Mouse (Mus musculus): ENCODE measurements around the gene Efcab8. TPM values are rescaled to one million over a fixed set of nuclear protein-coding genes. Genes with fewer than 3 reads are reported as not detected.

The Efcab8 gene
- polyA plus RNA-seq (2015; fragmentation: Nextera tagmentation; extraction: Ambion mirVana), result 0.06 TPM in 1 of 2 replicates, not detected in the other

GRCm38 (mm10) chr2:153779394-153779981 is at the start of gene Efcab8:
TSS of gene Efcab8 (plus strand) at chr2:153779931.
- DNase-seq, result peak; percentile 6
- Histone ChIP-seq H3K9ac (peak within 1 kb of the TSS; percentile 66), H3K36me3 (no peaks in the 10 kb centered on the region), H3K27ac (peak within 1 kb of the TSS; percentile 56; the same call in 1 of the 2 replicates), H3K9me3 (replicated peaks) (no peaks in the 10 kb centered on the region), H3K27me3 (no peaks in the 10 kb centered on the region), H3K4me1 (replicated peaks) (peaks cover 51% of the 10 kb centered on the region), H3K4me2 (peak within 1 kb of the TSS; percentile 85), H3K4me3 (replicated peaks) (peak within 1 kb of the TSS; percentile 56)
- WGBS (ENCODE audit: insufficient replicate concordance), result 21% methylated on average over 12 of the region's 12 CpGs
- peak; percentile 66 for ATAC-seq (ENCODE audit: low read depth)

- ATAC-seq (ENCODE audit: low read depth) (no peak), DNase-seq (no peak)
- Histone ChIP-seq H3K27ac (no peak overlapping the region), H3K27me3 (no peaks in the 10 kb centered on the region), H3K4me3 (replicated peaks) (no peak overlapping the region), H3K9ac (no peak overlapping the region), H3K36me3 (no peaks in the 10 kb centered on the region), H3K4me2 (no peak overlapping the region), H3K9me3 (replicated peaks) (no peaks in the 10 kb centered on the region), H3K4me1 (replicated peaks) (no peaks in the 10 kb centered on the region; the same call in 1 of the 2 replicates)
- 47% methylated on average over 4 of the region's 4 CpGs for WGBS (ENCODE audit: insufficient replicate concordance)
These were observed 45.7 kb upstream of the Efcab8 start for GRCm38 (mm10) chr2:153734033-153734432.

- DNase-seq (peak; percentile 100), ATAC-seq (ENCODE audit: low read depth) (peak; percentile 96)
- H3K27me3 ChIP-seq, result no peaks in the 10 kb centered on the region
- peaks cover 58% of the 10 kb centered on the region for H3K4me1 ChIP-seq (replicated peaks)
- peak within 1 kb of the TSS; percentile 86 for H3K4me3 ChIP-seq (replicated peaks)
- 9% methylated on average over 58 of the region's 58 CpGs for WGBS (ENCODE audit: insufficient replicate concordance)
- H3K9ac ChIP-seq, result peak within 1 kb of the TSS; percentile 96
- H3K27ac ChIP-seq, result peak within 1 kb of the TSS; percentile 92
- H3K4me2 ChIP-seq, result peak within 1 kb of the TSS; percentile 86
- peaks cover 10% of the 10 kb centered on the region for H3K36me3 ChIP-seq
- H3K9me3 ChIP-seq (replicated peaks), result no peaks in the 10 kb centered on the region
These were observed 39.0 kb upstream of the Efcab8 start, which contains the start of gene Mapre1 for GRCm38 (mm10) chr2:153740500-153741436. TSS of gene Mapre1 (plus strand) at chr2:153741274.

GRCm38 (mm10) chr2:153741437-153742065 is 38.2 kb upstream of the Efcab8 start:
- Histone ChIP-seq H3K9ac (peak overlapping the region; percentile 96), H3K4me2 (peak overlapping the region; percentile 86), H3K36me3 (peaks cover 16% of the 10 kb centered on the region), H3K27me3 (no peaks in the 10 kb centered on the region), H3K4me3 (replicated peaks) (peak overlapping the region; percentile 86), H3K9me3 (replicated peaks) (no peaks in the 10 kb centered on the region), H3K27ac (peak overlapping the region; percentile 92), H3K4me1 (replicated peaks) (peaks cover 58% of the 10 kb centered on the region)
- DNase-seq (peak; percentile 22), ATAC-seq (ENCODE audit: low read depth) (peak; percentile 77)
- 2% methylated on average over 49 of the region's 56 CpGs for WGBS (ENCODE audit: insufficient replicate concordance)

GRCm38 (mm10) chr2:153747994-153748393 is 31.7 kb upstream of the Efcab8 start:
- H3K9ac ChIP-seq, result no peak overlapping the region
- no peaks in the 10 kb centered on the region for H3K9me3 ChIP-seq (replicated peaks)
- H3K36me3 ChIP-seq, result peaks cover 63% of the 10 kb centered on the region
- H3K4me2 ChIP-seq, result no peak overlapping the region
- H3K27ac ChIP-seq, result no peak overlapping the region
- no peak for ATAC-seq (ENCODE audit: low read depth)
- DNase-seq, result no peak
- H3K27me3 ChIP-seq, result no peaks in the 10 kb centered on the region
- peaks cover 44% of the 10 kb centered on the region for H3K4me1 ChIP-seq (replicated peaks)
- no peak overlapping the region for H3K4me3 ChIP-seq (replicated peaks)

- no peak for DNase-seq
These were observed 29.4 kb upstream of the Efcab8 start for GRCm38 (mm10) chr2:153750363-153750762.

GRCm38 (mm10) chr2:153762121-153762520 is 17.6 kb upstream of the Efcab8 start:
- Histone ChIP-seq H3K4me2 (no peak overlapping the region), H3K9ac (no peak overlapping the region), H3K4me1 (replicated peaks) (no peaks in the 10 kb centered on the region), H3K4me3 (replicated peaks) (no peak overlapping the region), H3K27me3 (no peaks in the 10 kb centered on the region), H3K9me3 (replicated peaks) (no peaks in the 10 kb centered on the region), H3K27ac (no peak overlapping the region), H3K36me3 (peaks cover 98% of the 10 kb centered on the region)
- ATAC-seq (ENCODE audit: low read depth) (no peak), DNase-seq (no peak)
- WGBS (ENCODE audit: insufficient replicate concordance), result 85% methylated on average over 5 of the region's 5 CpGs

More at GRCm38 (mm10) chr2:153750363-153750762, 29.4 kb upstream of the Efcab8 start:
- Histone ChIP-seq H3K4me3 (replicated peaks) (no peak overlapping the region), H3K27ac (peak overlapping the region; percentile 39; the same call in 1 of the 2 replicates), H3K9me3 (replicated peaks) (no peaks in the 10 kb centered on the region), H3K36me3 (peaks cover 68% of the 10 kb centered on the region), H3K4me1 (replicated peaks) (peaks cover 22% of the 10 kb centered on the region), H3K9ac (no peak overlapping the region), H3K4me2 (no peak overlapping the region), H3K27me3 (no peaks in the 10 kb centered on the region)
- WGBS (ENCODE audit: insufficient replicate concordance), result 71% methylated on average over 2 of the region's 2 CpGs
- no peak for ATAC-seq (ENCODE audit: low read depth)

- H3K4me1 ChIP-seq (replicated peaks), result no peaks in the 10 kb centered on the region
- H3K9me3 ChIP-seq (replicated peaks), result no peaks in the 10 kb centered on the region
- peaks cover 88% of the 10 kb centered on the region for H3K36me3 ChIP-seq
- ATAC-seq (ENCODE audit: low read depth), result no peak
- H3K27me3 ChIP-seq, result no peaks in the 10 kb centered on the region
- no peak overlapping the region for H3K4me2 ChIP-seq
- no peak overlapping the region for H3K9ac ChIP-seq
- no peak for DNase-seq
- H3K4me3 ChIP-seq (replicated peaks), result no peak overlapping the region
- whole genome bisulfite sequencing (ENCODE audit: insufficient replicate concordance), result 77% methylated on average over 6 of the region's 6 CpGs
- H3K27ac ChIP-seq, result no peak overlapping the region
These were observed 12.2 kb upstream of the Efcab8 start for GRCm38 (mm10) chr2:153767484-153767883.

GRCm38 (mm10) chr2:153768881-153769280 is 10.8 kb upstream of the Efcab8 start:
- Histone ChIP-seq H3K4me2 (no peak overlapping the region), H3K27me3 (no peaks in the 10 kb centered on the region), H3K9me3 (replicated peaks) (no peaks in the 10 kb centered on the region), H3K9ac (no peak overlapping the region), H3K4me3 (replicated peaks) (no peak overlapping the region), H3K36me3 (peaks cover 86% of the 10 kb centered on the region), H3K27ac (no peak overlapping the region), H3K4me1 (replicated peaks) (no peaks in the 10 kb centered on the region)
- 84% methylated on average over 2 of the region's 2 CpGs for WGBS (ENCODE audit: insufficient replicate concordance)
- DNase-seq (no peak), ATAC-seq (ENCODE audit: low read depth) (no peak)

GRCm38 (mm10) chr2:153772950-153773349 is 6.8 kb upstream of the Efcab8 start:
- Histone ChIP-seq H3K36me3 (peaks cover 47% of the 10 kb centered on the region), H3K4me3 (replicated peaks) (no peak overlapping the region), H3K4me2 (no peak overlapping the region), H3K9ac (no peak overlapping the region), H3K4me1 (replicated peaks) (no peaks in the 10 kb centered on the region), H3K9me3 (replicated peaks) (no peaks in the 10 kb centered on the region), H3K27me3 (no peaks in the 10 kb centered on the region), H3K27ac (no peak overlapping the region)
- WGBS (ENCODE audit: insufficient replicate concordance), result 85% methylated on average over 4 of the region's 4 CpGs
- DNase-seq (no peak), ATAC-seq (ENCODE audit: low read depth) (no peak)

- ATAC-seq (ENCODE audit: low read depth), result no peak
- Histone ChIP-seq H3K36me3 (peaks cover 24% of the 10 kb centered on the region), H3K27ac (no peak overlapping the region), H3K27me3 (no peaks in the 10 kb centered on the region), H3K4me1 (replicated peaks) (peaks cover 22% of the 10 kb centered on the region), H3K4me2 (no peak overlapping the region), H3K9ac (no peak overlapping the region), H3K4me3 (replicated peaks) (no peak overlapping the region), H3K9me3 (replicated peaks) (no peaks in the 10 kb centered on the region)
- no peak for DNase-seq
- WGBS (ENCODE audit: insufficient replicate concordance), result 85% methylated on average over 4 of the region's 4 CpGs
These were observed 4.3 kb upstream of the Efcab8 start for GRCm38 (mm10) chr2:153775472-153775871.
